Mouse (Mus musculus): ENCODE measurements around the gene Cxcr1. TPM values are rescaled to one million over a fixed set of nuclear protein-coding genes. Genes with fewer than 3 reads are reported as not detected.

Cxcr1 gene
- polyA plus RNA-seq, 1 experiment, result not detected

DNA sequence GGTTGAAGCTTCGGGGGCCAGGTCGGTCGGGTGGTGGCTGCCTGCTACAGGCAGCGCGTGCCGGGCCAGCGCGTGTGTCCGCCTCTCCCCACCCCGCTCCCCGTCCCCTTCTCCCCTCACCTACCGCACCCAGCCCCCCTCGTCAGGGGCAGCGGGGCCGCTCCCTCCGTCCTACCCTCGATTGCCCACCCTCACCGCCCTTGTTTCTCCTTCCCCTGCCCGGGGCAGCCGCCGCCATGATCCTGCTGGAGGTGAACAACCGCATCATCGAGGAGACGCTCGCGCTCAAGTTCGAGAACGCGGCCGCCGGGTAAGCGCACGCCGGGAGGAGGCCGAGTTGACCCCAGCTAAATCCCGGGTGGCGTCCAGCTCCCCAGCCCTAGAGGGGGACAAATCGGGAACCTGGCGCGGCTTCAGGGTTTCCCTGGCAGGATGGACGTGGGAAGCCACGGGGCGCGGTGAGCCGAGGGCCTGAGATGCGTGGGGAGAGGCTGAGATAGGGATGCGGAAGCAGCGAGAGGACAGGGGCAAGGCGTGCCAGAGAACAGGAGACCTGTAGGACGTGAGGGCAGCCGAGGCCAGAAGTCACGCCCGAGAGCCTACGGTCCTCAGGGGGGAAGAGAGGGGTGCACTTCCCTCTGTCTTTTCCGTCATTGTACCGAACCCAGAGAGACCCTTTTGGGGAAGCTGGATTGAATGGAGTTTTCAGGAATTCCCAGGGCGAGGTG, 42.3 kb upstream of the Cxcr1 start:
- Histone ChIP-seq H3K4me3 (ENCODE audit: control insufficient read depth, low read depth, low read length) (peak overlapping the region; percentile 99), H3K27me3 (ENCODE audit: control insufficient read depth, insufficient read depth, low read length) (no peaks in the 10 kb centered on the region), H3K4me1 (ENCODE audit: control insufficient read depth, insufficient read depth, low read length) (peaks cover 12% of the 10 kb centered on the region), H3K27ac (ENCODE audit: control insufficient read depth, insufficient read depth, low read depth, low read length) (peak overlapping the region; percentile 86), H3K36me3 (ENCODE audit: control insufficient read depth, insufficient read depth, low read length) (no peaks in the 10 kb centered on the region)
- TF ChIP-seq POLR2A (IDR thresholded peaks at IDR 0.05; ENCODE audit: control insufficient read depth, low read depth, low read length) (no peak), CTCF (IDR thresholded peaks at IDR 0.05; ENCODE audit: control insufficient read depth, insufficient read depth, insufficient replicate concordance, low read depth, low read length) (no peak)

DNA sequence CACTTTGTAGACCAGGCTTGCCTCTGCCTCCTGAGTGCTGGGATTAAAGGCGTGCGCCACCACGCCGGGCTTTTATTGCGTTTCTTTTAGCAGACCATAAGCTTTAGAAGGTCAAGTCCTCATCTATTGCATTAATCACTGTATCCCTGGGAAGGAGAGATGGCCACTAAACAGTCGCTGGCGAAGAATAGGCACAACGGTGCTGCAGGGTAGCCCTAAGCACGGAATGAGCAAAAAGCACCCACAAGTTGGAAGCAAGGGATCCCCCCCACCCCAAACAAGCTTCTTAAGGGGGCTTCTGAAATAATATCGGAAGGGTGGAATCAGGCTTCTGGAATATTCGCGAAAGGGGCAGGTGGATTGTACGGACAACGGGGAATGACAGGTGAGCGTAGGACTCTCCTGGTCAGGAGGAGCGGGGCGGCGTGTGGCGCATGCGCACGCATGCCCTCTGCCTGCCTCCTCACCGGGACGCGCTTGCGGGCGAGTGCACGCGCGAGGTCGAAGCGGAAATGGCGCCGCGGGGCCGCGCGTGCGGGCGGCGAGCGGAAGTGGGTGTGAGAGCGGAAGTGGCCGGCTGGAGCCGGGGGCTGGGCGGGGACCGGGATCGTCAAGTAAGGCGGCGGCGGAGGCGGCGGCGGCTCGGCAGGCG, 41.6 kb upstream of the Cxcr1 start, which contains the start of gene Arpc2:
Gene Arpc2 (plus strand): TSS at position 147 of the 652 bp plus-strand sequence.
- Histone ChIP-seq H3K36me3 (ENCODE audit: control insufficient read depth, insufficient read depth, low read length) (no peaks in the 10 kb centered on the region), H3K27ac (ENCODE audit: control insufficient read depth, insufficient read depth, low read depth, low read length) (peak within 1 kb of the TSS; percentile 86), H3K4me1 (ENCODE audit: control insufficient read depth, insufficient read depth, low read length) (peaks cover 11% of the 10 kb centered on the region), H3K27me3 (ENCODE audit: control insufficient read depth, insufficient read depth, low read length) (no peaks in the 10 kb centered on the region), H3K4me3 (ENCODE audit: control insufficient read depth, low read depth, low read length) (peak within 1 kb of the TSS; percentile 99)
- TF ChIP-seq POLR2A (IDR thresholded peaks at IDR 0.05; ENCODE audit: control insufficient read depth, low read depth, low read length), result peak; percentile 98
- peak; percentile 28; the same call in 1 of the 2 replicates for TF ChIP-seq CTCF (IDR thresholded peaks at IDR 0.05; ENCODE audit: control insufficient read depth, insufficient read depth, insufficient replicate concordance, low read depth, low read length)

DNA sequence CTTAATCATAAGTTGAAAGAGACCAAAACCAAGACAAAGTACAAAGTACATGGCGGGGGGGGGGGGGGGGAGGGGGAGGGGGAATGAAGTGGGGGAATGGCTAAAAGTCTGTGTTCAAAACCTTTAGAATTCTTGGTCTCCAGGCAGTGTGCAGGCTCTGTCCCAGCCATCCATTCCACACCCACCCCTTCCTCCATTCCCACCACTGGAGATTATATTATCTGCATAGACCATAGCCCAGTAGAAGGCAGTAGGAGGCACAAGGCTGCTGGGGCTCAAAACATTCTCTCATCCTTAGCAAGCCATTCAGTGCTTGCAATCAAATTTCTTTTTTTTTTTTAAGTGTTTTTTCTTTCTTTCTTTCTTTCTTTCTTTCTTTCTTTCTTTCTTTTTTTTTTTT, 36.6 kb upstream of the Cxcr1 start:
- no peaks in the 10 kb centered on the region for H3K27me3 ChIP-seq (ENCODE audit: control insufficient read depth, insufficient read depth, low read length)
- no peaks in the 10 kb centered on the region for H3K36me3 ChIP-seq (ENCODE audit: control insufficient read depth, insufficient read depth, low read length)
- no peak overlapping the region for H3K27ac ChIP-seq (ENCODE audit: control insufficient read depth, insufficient read depth, low read depth, low read length)
- TF ChIP-seq CTCF (IDR thresholded peaks at IDR 0.05; ENCODE audit: control insufficient read depth, insufficient read depth, insufficient replicate concordance, low read depth, low read length) (no peak), POLR2A (IDR thresholded peaks at IDR 0.05; ENCODE audit: control insufficient read depth, low read depth, low read length) (no peak)
- H3K4me1 ChIP-seq (ENCODE audit: control insufficient read depth, insufficient read depth, low read length), result no peaks in the 10 kb centered on the region
- H3K4me3 ChIP-seq (ENCODE audit: control insufficient read depth, low read depth, low read length), result no peak overlapping the region

DNA sequence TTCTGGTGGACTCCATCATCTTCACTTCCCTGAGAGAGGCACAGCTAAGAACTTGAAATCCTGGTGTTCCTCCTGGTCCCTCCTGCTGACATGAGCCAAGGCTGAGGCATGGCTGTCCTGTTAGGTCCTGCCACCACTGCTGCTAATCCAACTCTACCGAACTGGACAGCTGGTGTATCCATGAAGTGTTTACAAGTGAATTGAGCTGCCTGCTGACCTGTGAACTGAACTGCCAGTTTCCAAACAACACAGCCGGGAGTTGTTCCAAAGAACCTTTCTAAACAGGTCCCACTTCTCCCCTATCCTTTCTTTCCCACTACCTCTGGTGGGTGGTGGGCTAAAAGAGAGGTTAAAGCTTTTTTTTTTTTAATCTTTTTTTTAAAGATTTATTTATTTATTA, 35.5 kb upstream of the Cxcr1 start:
- no peaks in the 10 kb centered on the region for H3K27me3 ChIP-seq (ENCODE audit: control insufficient read depth, insufficient read depth, low read length)
- H3K4me1 ChIP-seq (ENCODE audit: control insufficient read depth, insufficient read depth, low read length), result no peaks in the 10 kb centered on the region
- H3K27ac ChIP-seq (ENCODE audit: control insufficient read depth, insufficient read depth, low read depth, low read length), result no peak overlapping the region
- H3K36me3 ChIP-seq (ENCODE audit: control insufficient read depth, insufficient read depth, low read length), result no peaks in the 10 kb centered on the region
- no peak overlapping the region for H3K4me3 ChIP-seq (ENCODE audit: control insufficient read depth, low read depth, low read length)
- no peak for TF ChIP-seq CTCF (IDR thresholded peaks at IDR 0.05; ENCODE audit: control insufficient read depth, insufficient read depth, insufficient replicate concordance, low read depth, low read length)
- no peak for TF ChIP-seq POLR2A (IDR thresholded peaks at IDR 0.05; ENCODE audit: control insufficient read depth, low read depth, low read length)

DNA sequence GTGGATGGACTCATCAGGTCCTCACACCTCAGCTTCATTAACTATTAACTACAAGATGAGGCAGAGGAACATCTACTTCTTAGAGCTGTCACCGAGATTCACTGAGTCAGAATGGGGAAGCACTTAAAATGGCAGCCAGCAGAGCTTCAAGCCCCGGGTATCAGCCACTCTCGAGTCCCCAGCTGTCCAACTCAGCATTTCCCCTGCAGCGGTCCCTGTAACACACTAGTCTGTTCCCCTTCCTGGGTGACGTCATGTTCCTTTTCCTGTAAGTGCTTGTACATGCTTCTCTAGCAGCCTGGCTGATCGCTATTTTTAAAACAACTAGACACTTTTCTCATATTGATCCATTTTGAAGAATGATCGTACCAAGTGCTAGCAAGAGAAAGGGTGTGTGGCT, 32.9 kb upstream of the Cxcr1 start:
- Histone ChIP-seq H3K27ac (ENCODE audit: control insufficient read depth, insufficient read depth, low read depth, low read length) (no peak overlapping the region), H3K27me3 (ENCODE audit: control insufficient read depth, insufficient read depth, low read length) (no peaks in the 10 kb centered on the region), H3K4me1 (ENCODE audit: control insufficient read depth, insufficient read depth, low read length) (no peaks in the 10 kb centered on the region), H3K4me3 (ENCODE audit: control insufficient read depth, low read depth, low read length) (no peak overlapping the region), H3K36me3 (ENCODE audit: control insufficient read depth, insufficient read depth, low read length) (no peaks in the 10 kb centered on the region)
- no peak for TF ChIP-seq CTCF (IDR thresholded peaks at IDR 0.05; ENCODE audit: control insufficient read depth, insufficient read depth, insufficient replicate concordance, low read depth, low read length)
- TF ChIP-seq POLR2A (IDR thresholded peaks at IDR 0.05; ENCODE audit: control insufficient read depth, low read depth, low read length), result no peak

DNA sequence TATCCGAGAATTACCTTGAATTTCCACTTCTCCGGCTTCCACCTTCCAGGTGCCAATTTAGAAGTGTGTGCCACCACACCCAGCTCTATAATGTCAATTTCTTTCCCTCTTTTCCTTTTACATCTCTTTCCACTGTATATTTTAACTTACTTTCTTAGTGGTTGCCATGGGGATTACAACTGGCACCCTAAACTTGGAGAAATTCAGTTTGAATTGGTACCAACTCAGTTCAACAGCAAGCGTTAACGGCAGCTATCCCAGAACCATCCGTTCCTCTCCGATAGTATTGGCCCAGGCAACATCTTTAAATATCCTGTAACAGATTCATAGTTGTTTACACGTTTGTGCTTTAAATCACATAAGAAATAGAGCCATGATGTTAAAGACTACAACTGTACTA, 25.5 kb upstream of the Cxcr1 start:
- Histone ChIP-seq H3K27me3 (ENCODE audit: control insufficient read depth, insufficient read depth, low read length) (no peaks in the 10 kb centered on the region), H3K27ac (ENCODE audit: control insufficient read depth, insufficient read depth, low read depth, low read length) (no peak overlapping the region), H3K4me1 (ENCODE audit: control insufficient read depth, insufficient read depth, low read length) (no peaks in the 10 kb centered on the region), H3K36me3 (ENCODE audit: control insufficient read depth, insufficient read depth, low read length) (no peaks in the 10 kb centered on the region), H3K4me3 (ENCODE audit: control insufficient read depth, low read depth, low read length) (no peak overlapping the region)
- no peak for TF ChIP-seq POLR2A (IDR thresholded peaks at IDR 0.05; ENCODE audit: control insufficient read depth, low read depth, low read length)
- TF ChIP-seq CTCF (IDR thresholded peaks at IDR 0.05; ENCODE audit: control insufficient read depth, insufficient read depth, insufficient replicate concordance, low read depth, low read length), result no peak

DNA sequence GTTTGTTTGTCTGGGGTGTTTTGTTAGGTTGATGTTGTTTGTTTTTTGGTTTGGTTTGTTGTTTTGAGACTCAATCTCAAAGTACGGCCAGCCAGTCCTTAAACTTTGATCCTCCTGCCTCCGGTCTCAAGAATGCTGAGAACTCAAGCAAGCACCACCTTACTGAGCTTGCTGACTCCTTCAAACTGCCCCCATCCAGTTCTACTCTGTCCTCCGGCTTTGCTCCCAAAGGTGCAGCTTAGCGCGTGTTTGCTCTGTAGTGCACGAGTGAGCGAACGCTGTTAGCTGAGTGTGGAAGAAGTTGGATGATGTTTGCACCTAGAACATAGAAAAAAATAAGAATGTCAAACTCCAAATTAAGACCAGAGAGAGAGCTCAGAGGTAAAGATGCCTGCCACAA, 14.5 kb upstream of the Cxcr1 start:
- Histone ChIP-seq H3K27me3 (ENCODE audit: control insufficient read depth, insufficient read depth, low read length) (no peaks in the 10 kb centered on the region), H3K4me1 (ENCODE audit: control insufficient read depth, insufficient read depth, low read length) (peaks cover 9% of the 10 kb centered on the region), H3K4me3 (ENCODE audit: control insufficient read depth, low read depth, low read length) (no peak overlapping the region), H3K36me3 (ENCODE audit: control insufficient read depth, insufficient read depth, low read length) (no peaks in the 10 kb centered on the region), H3K27ac (ENCODE audit: control insufficient read depth, insufficient read depth, low read depth, low read length) (no peak overlapping the region)
- no peak for TF ChIP-seq CTCF (IDR thresholded peaks at IDR 0.05; ENCODE audit: control insufficient read depth, insufficient read depth, insufficient replicate concordance, low read depth, low read length)
- no peak for TF ChIP-seq POLR2A (IDR thresholded peaks at IDR 0.05; ENCODE audit: control insufficient read depth, low read depth, low read length)
